Mouse (Mus musculus): Measurements from ENCODE around the gene Bend5. TPM values are rescaled to one million over a fixed set of nuclear protein-coding genes. Genes with fewer than 3 reads are reported as not detected.

Gene Bend5
- total RNA-seq, 2 experiments from 2014 or later, result 3.8 TPM; not detected in 1

GRCm38 (mm10) chr4:111485189-111485588 is 70.4 kb downstream of the Bend5 start:
- no peak for ATAC-seq (replicated peaks; ENCODE audit: poor library complexity)

GRCm38 (mm10) chr4:111486187-111486586 is 71.4 kb downstream of the Bend5 start:
- 0 out of 2 replicates have a peak, but pooled peaks have one; percentile 23 for ATAC-seq (replicated peaks; ENCODE audit: poor library complexity)

- ATAC-seq (replicated peaks; ENCODE audit: poor library complexity), result no peak
Observed at GRCm38 (mm10) chr4:111487233-111487843, 72.5 kb downstream of the Bend5 start.

- ATAC-seq (replicated peaks; ENCODE audit: poor library complexity), result peak; percentile 24; the same call in 1 of the 2 replicates
Observed at GRCm38 (mm10) chr4:111493750-111494404, 79.1 kb downstream of the Bend5 start.

GRCm38 (mm10) chr4:111495949-111496348 is 81.1 kb downstream of the Bend5 start:
- peak; percentile 86 for ATAC-seq (replicated peaks; ENCODE audit: poor library complexity)

GRCm38 (mm10) chr4:111498751-111499150 is 83.9 kb downstream of the Bend5 start:
- no peak for ATAC-seq (replicated peaks; ENCODE audit: poor library complexity)

- ATAC-seq (replicated peaks; ENCODE audit: poor library complexity), result no peak
Observed at GRCm38 (mm10) chr4:111501441-111501840, 86.6 kb downstream of the Bend5 start.

- no peak for ATAC-seq (replicated peaks; ENCODE audit: poor library complexity)
Observed at GRCm38 (mm10) chr4:111502965-111503727, 88.3 kb downstream of the Bend5 start.

GRCm38 (mm10) chr4:111504952-111505351 is 90.1 kb downstream of the Bend5 start:
- ATAC-seq (replicated peaks; ENCODE audit: poor library complexity), result no peak
